Mouse (Mus musculus): ENCODE data around the gene Tfap4. TPM values are rescaled to one million over a fixed set of nuclear protein-coding genes. Genes with fewer than 3 reads are reported as not detected.
A peak's percentile ranks its signal among the peaks of the same experiment; 100 is the strongest.
"Not testable (repeated sequence)": the region's sequence is repeated elsewhere in the genome, so short reads cannot be mapped to it uniquely, and the experiment has no call there.

Gene Tfap4
- total RNA-seq, 2 experiments from 2014 or later: 41.2 to 53.9 TPM

GRCm38 (mm10) chr16:4557085-4557484 lies 2.6 kb downstream of the Tfap4 start:
- no peak for ATAC-seq (replicated peaks; ENCODE audit: poor library complexity)

GRCm38 (mm10) chr16:4555555-4555954 lies 4.1 kb downstream of the Tfap4 start:
- ATAC-seq (replicated peaks; ENCODE audit: poor library complexity): no peak

GRCm38 (mm10) chr16:4552829-4553550 lies 6.7 kb downstream of the Tfap4 start:
- ATAC-seq (replicated peaks; ENCODE audit: poor library complexity): peak; percentile 32

- no peak for ATAC-seq (replicated peaks; ENCODE audit: poor library complexity)
These were observed 7.8 kb downstream of the Tfap4 start for GRCm38 (mm10) chr16:4551885-4552284.

GRCm38 (mm10) chr16:4551056-4551455 lies 8.6 kb downstream of the Tfap4 start:
- peak; percentile 84 for ATAC-seq (replicated peaks; ENCODE audit: poor library complexity)

- no peak for ATAC-seq (replicated peaks; ENCODE audit: poor library complexity)
These were observed 10.5 kb downstream of the Tfap4 start for GRCm38 (mm10) chr16:4548953-4549688.

GRCm38 (mm10) chr16:4547611-4548010 lies 12.0 kb downstream of the Tfap4 start:
- no peak for ATAC-seq (replicated peaks; ENCODE audit: poor library complexity)

- ATAC-seq (replicated peaks; ENCODE audit: poor library complexity): no peak
These were observed 12.8 kb downstream of the Tfap4 start for GRCm38 (mm10) chr16:4546838-4547237.

- ATAC-seq (replicated peaks; ENCODE audit: poor library complexity): no peak
These were observed 14.8 kb downstream of the Tfap4 start for GRCm38 (mm10) chr16:4544845-4545244.

GRCm38 (mm10) chr16:4543266-4543665 lies 16.4 kb downstream of the Tfap4 start:
- no peak for ATAC-seq (replicated peaks; ENCODE audit: poor library complexity)

- ATAC-seq (replicated peaks; ENCODE audit: poor library complexity): no peak
These were observed 17.3 kb downstream of the Tfap4 start for GRCm38 (mm10) chr16:4542236-4542774.

- peak; percentile 93 for ATAC-seq (replicated peaks; ENCODE audit: poor library complexity)
These were observed 18.0 kb downstream of the Tfap4 start, which contains the start of gene Srl for GRCm38 (mm10) chr16:4541501-4542198. Gene Srl, minus strand, starts transcription at chr16:4541816.

- ATAC-seq (replicated peaks; ENCODE audit: poor library complexity): no peak
These were observed 18.6 kb downstream of the Tfap4 start for GRCm38 (mm10) chr16:4541033-4541432.

GRCm38 (mm10) chr16:4540064-4540775 lies 19.4 kb downstream of the Tfap4 start:
- no peak for ATAC-seq (replicated peaks; ENCODE audit: poor library complexity)

- ATAC-seq (replicated peaks; ENCODE audit: poor library complexity): no peak
These were observed 20.1 kb downstream of the Tfap4 start for GRCm38 (mm10) chr16:4539521-4539920.

GRCm38 (mm10) chr16:4537616-4538358 lies 21.9 kb downstream of the Tfap4 start:
- ATAC-seq (replicated peaks; ENCODE audit: poor library complexity): no peak

GRCm38 (mm10) chr16:4527373-4527772 lies 32.3 kb downstream of the Tfap4 start:
- not testable (repeated sequence) for ATAC-seq (replicated peaks; ENCODE audit: poor library complexity)

GRCm38 (mm10) chr16:4523313-4524004 lies 36.2 kb downstream of the Tfap4 start:
- no peak for ATAC-seq (replicated peaks; ENCODE audit: poor library complexity)

GRCm38 (mm10) chr16:4522879-4523278 lies 36.8 kb downstream of the Tfap4 start:
- ATAC-seq (replicated peaks; ENCODE audit: poor library complexity): no peak
